19 mouse cellular contexts compared by ENCODE assay signal in genomic region chr9:75833189-75833732, GRCm38 (mm10). TPM values are rescaled to one million over a fixed set of nuclear protein-coding genes. Genes with fewer than 3 reads are reported as not detected.
DNase-seq lines count a peak whose midpoint lies in the region; ATAC-seq and TF ChIP-seq lines count a peak whose summit lies in the region.
"Had no signal": no experiment of that assay in that cellular context is flagged by ENCODE, and none has a peak within 500 bp of the region (broad histone marks: within the 10 kb centered on the region; RNA-seq: fewer than 3 reads in every experiment).

No protein-coding gene starts in this region.

- no peaks in the 10 kb centered on the region for H3K36me3 ChIP-seq in heart, adult 2 months (ENCODE audit: control insufficient read depth, insufficient read depth, low read length)
- no peaks in the 10 kb centered on the region for H3K36me3 ChIP-seq in kidney, postnatal 0 days (ENCODE audit: insufficient read depth, low read length)
- H3K36me3 ChIP-seq: hindbrain, embryonic 13.5 days; intestine, embryonic 15.5 days; liver, embryonic 12.5 days; neural tube, embryonic 15.5 days had no signal

- no peaks in the 10 kb centered on the region for H3K27me3 ChIP-seq in heart, adult 2 months (ENCODE audit: control insufficient read depth, insufficient read depth, low read length)
- no peaks in the 10 kb centered on the region for H3K27me3 ChIP-seq in kidney, postnatal 0 days (ENCODE audit: insufficient read depth, low read length)
- H3K27me3 ChIP-seq: hindbrain, embryonic 13.5 days; intestine, embryonic 15.5 days; liver, embryonic 12.5 days; neural tube, embryonic 15.5 days; Patski had no signal

- DNase-seq in heart, adult 9 months (ENCODE audit: low spot score in 2 of 2): peak; percentile 5 to 7
- DNase-seq in heart, adult 2 months: no peak
- peak; percentile 54 for DNase-seq in kidney, postnatal 0 days (ENCODE audit: low spot score)
- DNase-seq in kidney, adult 18-20 months: no peak
- DNase-seq in lung, postnatal 10 days: peak; percentile 19
- DNase-seq in lung, postnatal 25 days (ENCODE audit: low spot score): no peak
- no peak for DNase-seq in right cerebral cortex, adult 18-20 months
- DNase-seq: adrenal gland, postnatal 25 days; cerebellum, adult 18-20 months; gastrocnemius, postnatal 10 days; left cerebral cortex, postnatal 4 days had no signal

- TF ChIP-seq POLR2A in heart, adult 2 months (IDR thresholded peaks at IDR 0.05; ENCODE audit: insufficient read depth, low read depth, low read length): no peak

- no peaks in the 10 kb centered on the region for H3K79me2 ChIP-seq in heart, adult 2 months (replicated peaks; ENCODE audit: control insufficient read depth, insufficient read depth, low read length)

- H3K9me3 ChIP-seq in kidney, postnatal 0 days (replicated peaks; ENCODE audit: low read length): no peaks in the 10 kb centered on the region
- H3K9me3 ChIP-seq: heart, embryonic 10.5 days; hindbrain, embryonic 13.5 days; intestine, embryonic 15.5 days; liver, embryonic 12.5 days; neural tube, embryonic 15.5 days had no signal

- intact Hi-C loops in heart, adult 2 months (cut with DNase I): no loop called here

- no peak overlapping the region for H3K27ac ChIP-seq in heart, adult 2 months
- H3K27ac ChIP-seq in kidney, postnatal 0 days: no peak overlapping the region
- H3K27ac ChIP-seq: heart, embryonic 10.5 days; hindbrain, embryonic 13.5 days; intestine, embryonic 15.5 days; liver, embryonic 12.5 days; neural tube, embryonic 15.5 days had no signal

- no peak overlapping the region for H3K4me3 ChIP-seq in heart, adult 2 months
- no peak overlapping the region for H3K4me3 ChIP-seq in kidney, postnatal 0 days (replicated peaks; ENCODE audit: low read depth, low read length)
- H3K4me3 ChIP-seq: heart, embryonic 10.5 days; hindbrain, embryonic 13.5 days; intestine, embryonic 15.5 days; liver, embryonic 12.5 days; myocyte; neural tube, embryonic 15.5 days had no signal

- TF ChIP-seq CTCF in heart, adult 2 months (IDR thresholded peaks at IDR 0.05): no peak
- TF ChIP-seq CTCF in kidney, postnatal 0 days (IDR thresholded peaks at IDR 0.05; ENCODE audit: low read depth): no peak

- H3K9ac ChIP-seq in heart, adult 2 months (ENCODE audit: low read depth, low read length): no peak overlapping the region
- no peak overlapping the region for H3K9ac ChIP-seq in kidney, postnatal 0 days (ENCODE audit: low read depth, low read length)
- H3K9ac ChIP-seq: hindbrain, embryonic 13.5 days; intestine, embryonic 15.5 days; liver, embryonic 12.5 days; neural tube, embryonic 15.5 days had no signal

- no peaks in the 10 kb centered on the region for H3K4me1 ChIP-seq in heart, adult 2 months (ENCODE audit: control insufficient read depth, insufficient read depth, low read length)
- no peaks in the 10 kb centered on the region for H3K4me1 ChIP-seq in kidney, postnatal 0 days (replicated peaks; ENCODE audit: insufficient read depth, low read length)
- H3K4me1 ChIP-seq: intestine, embryonic 15.5 days; liver, embryonic 12.5 days; neural tube, embryonic 15.5 days had no signal

- 62% methylated on average over 5 of the region's 5 CpGs for WGBS in heart, adult 2 months
- WGBS in kidney, postnatal 0 days: 60% methylated on average over 5 of the region's 5 CpGs

- no peak for TF ChIP-seq EP300 in heart, adult 2 months (IDR thresholded peaks at IDR 0.05; ENCODE audit: insufficient read depth, low read depth, low read length)

- no peak overlapping the region for H3K4me2 ChIP-seq in kidney, postnatal 0 days (ENCODE audit: low read length)
- H3K4me2 ChIP-seq: hindbrain, embryonic 13.5 days; intestine, embryonic 15.5 days; liver, embryonic 12.5 days; neural tube, embryonic 15.5 days had no signal

- no peak for ATAC-seq in kidney, postnatal 0 days (replicated peaks; ENCODE audit: low FRiP score, low read depth)
- ATAC-seq: activated CD4-positive, CD25-positive, alpha-beta regulatory T cell, adult 4 months; intestine, embryonic 15.5 days; liver, embryonic 12.5 days; Patski had no signal

RNA-seq across cellular contexts. Expression of gene Bmp5, which starts 58.1 kb away (rescaled TPM):
- total RNA-seq in heart, adult 2 months (2021): under 1 TPM; 0.65 to 0.68 TPM
- 0.43 and 0.67 TPM in 2 replicates for polyA plus RNA-seq in heart, adult 2 months (2012; rRNA removed)
- polyA plus RNA-seq in kidney, postnatal 0 days (2015; fragmentation: Nextera tagmentation; extraction: Ambion mirVana): 0.38 and 0.39 TPM in 2 replicates
- polyA plus RNA-seq: myocyte, Patski had no signal

Comparison
In these comparisons a context has a peak if more than half of its experiments do, and no peak if none do; other contexts are left out.
1. DNase-seq: peak in heart, adult 9 months (2 of 2), kidney, postnatal 0 days (single experiment) and lung, postnatal 10 days (single experiment); none in heart, adult 2 months (0 of 2), kidney, adult 18-20 months (single experiment), lung, postnatal 25 days (single experiment) and right cerebral cortex, adult 18-20 months (single experiment).